Mouse (Mus musculus) olfactory bulb, adult 2 months (tissue): ENCODE results near the gene Krt78.

Experiments
- CTCF ChIP-seq: fragments of 200-500 bp; IDR thresholded peaks from 2 replicates; pipeline ENCODE4 v1.5.1; 2012; ENCODE audit warnings: low read depth, mild to moderate bottlenecking, low read length, moderate library complexity; ENCODE audit not compliant: insufficient read depth
- POLR2A ChIP-seq: fragments of 200-500 bp; IDR thresholded peaks from 2 replicates; pipeline ENCODE4 v1.6.1; 2012; ENCODE audit warnings: mild to moderate bottlenecking, low read depth, low read length, moderate library complexity; ENCODE audit not compliant: insufficient read depth

DNA sequence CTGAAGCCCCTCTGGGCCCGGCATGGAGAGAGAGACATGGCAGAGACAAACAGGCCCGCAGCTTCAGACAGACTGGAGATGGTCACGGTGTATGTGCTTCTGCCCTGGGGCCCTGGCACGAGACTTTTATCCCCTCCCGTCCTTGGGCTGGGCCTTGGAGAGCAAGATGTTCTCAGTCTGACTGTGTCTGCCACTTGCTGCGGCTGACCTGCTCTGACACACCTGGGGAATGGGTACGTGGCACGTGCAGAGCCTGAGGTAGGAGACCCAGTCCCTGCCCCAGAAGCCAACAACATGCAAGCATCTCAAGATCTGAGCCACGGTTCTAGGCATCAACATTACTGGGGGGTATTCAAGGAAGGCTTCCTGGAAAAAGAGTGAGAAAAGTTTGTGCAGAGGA, at the start of gene Krt78:
- TF ChIP-seq CTCF, result no peak
- no peak for TF ChIP-seq POLR2A
